Mouse (Mus musculus) forebrain, embryonic 10.5 days (tissue): ENCODE measurements at regions not wholly inside any gene's neighbourhood (a gene's known extent, or its start where the extent isn't known, plus 50 kb on each side); places are given as distances from the start of the nearest gene placed in this dataset.
A peak's percentile ranks its signal among the peaks of the same experiment; 100 is the strongest.

Experiments used
- DNase-seq: peaks from one replicate; pipeline ENCODE4 v3.0.0-alpha.2; 2017; ENCODE audit warnings: low spot score; ENCODE audit errors: extremely low spot score
- H3K27ac ChIP-seq: fragments of 300-500 bp; sonication (generic); 2 replicates; pipeline ENCODE4 v1.5.1; 2016; ENCODE audit warnings: mild to moderate bottlenecking
- H3K27me3 ChIP-seq: fragments of 300-500 bp; sonication (generic); 2 replicates; pipeline ENCODE4 v1.6.1; 2016; ENCODE audit warnings: mild to moderate bottlenecking; ENCODE audit not compliant: poor library complexity, severe bottlenecking
- H3K36me3 ChIP-seq: fragments of 300-500 bp; sonication (generic); replicated peaks from 2 replicates; pipeline ENCODE4 v1.6.1; 2016; ENCODE audit warnings: mild to moderate bottlenecking, moderate library complexity
- H3K4me1 ChIP-seq: fragments of 300-500 bp; sonication (generic); 2 replicates; pipeline ENCODE4 v1.6.1; 2016
- H3K4me3 ChIP-seq: fragments of 300-500 bp; sonication (generic); 2 replicates; pipeline ENCODE4 v1.5.1; 2016; ENCODE audit warnings: mild to moderate bottlenecking, moderate library complexity
- H3K9me3 ChIP-seq: fragments of 300-500 bp; sonication (generic); 2 replicates; pipeline ENCODE4 v1.6.1; 2016; ENCODE audit warnings: mild to moderate bottlenecking, moderate library complexity
- whole genome bisulfite sequencing: fragments of 180-500 bp; shearing (Covaris S2); methylation state at CpG from one replicate; pipeline ENCODE4 v1.1.7; 2016; 5-methylcytosine and 5-hydroxymethylcytosine counted together

DNA sequence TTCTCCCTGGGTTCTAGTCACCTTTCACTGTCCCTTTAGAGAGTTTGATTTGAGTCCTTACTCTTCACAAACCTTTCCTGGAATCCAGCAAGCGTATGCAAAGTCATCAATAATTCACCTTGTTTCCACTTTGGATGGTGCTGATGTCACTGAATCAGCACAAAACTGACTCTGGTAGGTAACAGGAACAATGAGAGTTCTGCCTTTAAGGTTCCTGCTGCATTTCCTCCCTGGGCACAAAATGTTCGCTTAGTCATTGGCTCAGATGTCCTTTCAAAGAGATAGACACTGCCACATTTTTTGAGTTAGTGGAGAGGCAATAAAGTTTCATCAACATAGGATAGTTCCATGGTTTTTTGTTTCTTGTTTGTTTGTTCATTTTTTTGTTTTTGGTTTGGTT is 664.4 kb upstream of the Tbl1xr1 start:
- Histone ChIP-seq H3K4me1 (no peaks in the 10 kb centered on the region), H3K4me3 (no peak overlapping the region), H3K27ac (no peak overlapping the region), H3K27me3 (no peaks in the 10 kb centered on the region), H3K9me3 (no peaks in the 10 kb centered on the region), H3K36me3 (no peaks in the 10 kb centered on the region)
- 90% methylated on average over 2 of the region's 2 CpGs for WGBS
- no peak for DNase-seq

DNA sequence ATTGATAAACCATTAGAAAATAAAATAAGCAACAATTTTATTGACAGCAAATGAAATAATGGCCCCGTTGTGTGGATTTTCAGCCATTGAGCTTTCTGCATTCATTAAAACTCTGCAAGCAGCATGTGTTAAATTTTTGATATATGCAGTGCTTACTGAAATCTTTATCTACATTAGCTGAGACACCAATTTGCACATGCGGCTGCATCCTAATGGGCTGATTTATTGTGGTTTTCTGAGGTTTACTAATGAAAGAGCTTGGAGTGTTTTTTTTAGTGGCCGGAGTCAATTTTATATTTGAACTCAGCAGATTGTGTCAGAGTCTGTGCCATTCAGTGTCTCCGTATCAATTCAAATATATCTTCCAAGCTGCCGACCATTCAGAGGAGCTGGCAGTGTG is 653.3 kb upstream of the Tbl1xr1 start:
- Histone ChIP-seq H3K27ac (no peak overlapping the region), H3K36me3 (no peaks in the 10 kb centered on the region), H3K27me3 (no peaks in the 10 kb centered on the region), H3K4me1 (peaks cover 10% of the 10 kb centered on the region), H3K9me3 (no peaks in the 10 kb centered on the region), H3K4me3 (no peak overlapping the region)
- no peak for DNase-seq
- WGBS: 92% methylated on average over 5 of the region's 5 CpGs

DNA sequence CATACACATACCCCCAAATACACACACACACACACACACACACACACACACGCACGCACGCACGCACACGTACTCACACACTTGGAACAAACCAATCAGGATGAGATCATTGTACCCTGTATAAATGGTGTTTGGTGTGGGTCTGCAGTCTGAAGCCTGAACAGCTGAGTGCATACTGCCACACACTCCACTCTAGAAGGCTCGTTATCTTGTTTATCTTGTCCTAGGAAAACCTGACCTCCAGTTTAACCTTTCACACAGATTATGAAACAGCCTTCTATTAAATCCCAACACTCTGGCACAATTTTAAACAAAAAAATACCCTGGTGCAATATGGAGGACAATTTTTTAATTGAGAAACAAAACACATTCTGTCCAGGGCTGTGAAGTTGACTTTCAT is 649.9 kb upstream of the Tbl1xr1 start:
- no peaks in the 10 kb centered on the region for H3K27me3 ChIP-seq
- H3K4me1 ChIP-seq: peaks cover 10% of the 10 kb centered on the region
- no peaks in the 10 kb centered on the region for H3K9me3 ChIP-seq
- 82% methylated on average over 6 of the region's 6 CpGs for WGBS
- H3K27ac ChIP-seq: no peak overlapping the region
- no peak for DNase-seq
- no peaks in the 10 kb centered on the region for H3K36me3 ChIP-seq
- H3K4me3 ChIP-seq: no peak overlapping the region

DNA sequence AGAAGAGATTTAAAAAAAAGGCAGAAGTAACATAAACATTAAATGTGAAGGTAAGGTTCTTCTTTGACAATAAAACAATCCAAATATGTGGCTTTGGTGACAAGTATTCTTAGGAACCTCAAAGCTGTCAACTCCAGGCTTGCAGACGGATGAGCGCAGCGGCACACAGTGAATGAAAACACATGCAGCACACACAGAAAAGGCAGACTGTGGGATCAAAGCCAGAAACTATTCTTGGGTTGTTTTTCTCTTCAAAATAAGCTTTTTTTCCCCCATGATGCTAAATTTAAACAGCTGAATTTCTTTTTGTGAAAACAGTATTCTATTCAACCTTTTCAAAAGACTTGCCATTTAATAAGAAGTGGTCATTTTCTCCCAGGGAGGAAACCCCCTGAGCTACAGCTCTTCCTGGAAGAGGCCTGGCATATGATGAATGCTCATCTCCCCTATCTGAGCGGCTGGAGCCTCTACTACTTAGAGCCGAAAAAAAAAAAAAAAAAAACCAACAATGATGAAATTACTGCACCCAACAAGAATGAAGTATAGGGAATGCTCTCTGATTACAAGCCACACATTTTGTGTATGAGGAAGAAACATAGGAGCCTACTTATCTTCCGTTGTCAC is 648.9 kb upstream of the Tbl1xr1 start:
- Histone ChIP-seq H3K4me3 (no peak overlapping the region), H3K4me1 (peaks cover 10% of the 10 kb centered on the region), H3K36me3 (no peaks in the 10 kb centered on the region), H3K9me3 (no peaks in the 10 kb centered on the region), H3K27ac (no peak overlapping the region), H3K27me3 (no peaks in the 10 kb centered on the region)
- WGBS: 71% methylated on average over 6 of the region's 6 CpGs
- DNase-seq: no peak

DNA sequence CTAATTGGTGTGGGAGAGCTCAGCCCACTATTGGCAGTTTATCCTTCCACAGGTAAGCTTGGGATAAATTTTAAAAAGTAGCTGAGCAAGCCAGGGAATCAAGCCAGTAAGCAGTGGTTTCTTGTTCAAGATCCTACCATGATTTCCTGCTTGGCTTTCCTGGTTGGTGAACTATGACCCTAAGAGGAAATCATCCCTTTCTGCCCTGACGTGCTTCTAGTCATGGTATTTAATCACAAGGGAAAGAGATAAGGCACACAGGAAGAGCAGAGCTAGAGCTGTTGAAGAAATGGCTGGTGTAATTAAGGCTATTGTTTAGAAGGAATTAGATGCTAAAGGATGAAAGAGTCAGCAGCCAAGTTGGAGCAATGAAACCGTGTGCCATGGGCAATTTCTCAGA is 648.3 kb upstream of the Tbl1xr1 start:
- H3K27ac ChIP-seq: no peak overlapping the region
- H3K4me3 ChIP-seq: no peak overlapping the region
- no peaks in the 10 kb centered on the region for H3K27me3 ChIP-seq
- H3K9me3 ChIP-seq: no peaks in the 10 kb centered on the region
- WGBS: 43% methylated on average over 2 of the region's 2 CpGs
- H3K36me3 ChIP-seq: no peaks in the 10 kb centered on the region
- no peak for DNase-seq
- peaks cover 10% of the 10 kb centered on the region for H3K4me1 ChIP-seq

DNA sequence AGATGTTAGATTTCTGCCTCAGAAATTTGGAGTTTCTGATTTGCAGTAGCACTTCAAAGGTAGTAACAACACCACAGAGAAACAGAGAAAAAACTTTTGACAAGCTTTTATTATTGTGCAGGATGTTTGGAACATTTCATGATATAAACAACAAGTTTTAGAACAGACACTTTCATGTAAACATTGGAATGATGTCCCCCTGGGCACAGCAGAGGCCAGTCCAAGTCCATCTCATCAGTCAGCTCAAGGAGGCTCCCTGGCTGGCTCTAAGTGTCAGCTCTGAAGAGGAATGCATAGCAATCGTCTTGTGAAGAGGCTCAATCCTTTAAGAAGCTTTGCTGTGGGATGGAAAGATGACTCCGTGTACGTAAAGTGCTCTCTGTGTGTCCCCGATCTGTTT is 612.2 kb upstream of the Tbl1xr1 start:
- Histone ChIP-seq H3K4me1 (no peaks in the 10 kb centered on the region), H3K4me3 (no peak overlapping the region), H3K27ac (no peak overlapping the region), H3K36me3 (no peaks in the 10 kb centered on the region), H3K9me3 (peaks cover 3% of the 10 kb centered on the region), H3K27me3 (no peaks in the 10 kb centered on the region)
- DNase-seq: no peak
- 58% methylated on average over 4 of the region's 4 CpGs for WGBS

DNA sequence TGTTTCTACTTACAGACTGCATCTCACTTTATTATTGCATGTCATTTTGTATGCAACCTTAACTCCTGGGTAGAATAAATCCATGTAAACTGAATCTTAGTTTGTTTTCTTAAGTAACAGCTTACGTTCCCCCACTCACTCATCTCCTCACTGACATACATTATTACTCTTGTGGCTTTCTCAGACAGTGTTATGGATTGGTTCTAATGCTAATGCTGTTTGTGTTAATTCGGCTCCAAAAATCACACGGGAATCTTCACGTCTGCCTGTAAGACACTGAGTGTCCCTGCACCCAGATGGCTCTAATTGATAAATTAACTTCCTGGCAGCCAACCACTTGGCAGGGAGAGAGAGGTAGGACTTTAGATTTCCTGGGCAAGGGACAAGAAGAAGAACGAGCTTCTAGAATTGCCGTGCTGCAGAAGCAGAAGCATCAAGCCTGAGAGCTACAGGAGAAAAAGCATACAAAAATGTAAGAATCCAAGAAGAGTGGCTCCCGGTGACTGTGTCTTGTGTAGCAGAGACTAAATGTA is 610.3 kb upstream of the Tbl1xr1 start:
- WGBS: 87% methylated on average over 7 of the region's 7 CpGs
- Histone ChIP-seq H3K36me3 (no peaks in the 10 kb centered on the region), H3K27ac (no peak overlapping the region), H3K27me3 (no peaks in the 10 kb centered on the region), H3K9me3 (no peaks in the 10 kb centered on the region; the same call in 1 of the 2 replicates), H3K4me1 (no peaks in the 10 kb centered on the region), H3K4me3 (no peak overlapping the region)
- no peak for DNase-seq

DNA sequence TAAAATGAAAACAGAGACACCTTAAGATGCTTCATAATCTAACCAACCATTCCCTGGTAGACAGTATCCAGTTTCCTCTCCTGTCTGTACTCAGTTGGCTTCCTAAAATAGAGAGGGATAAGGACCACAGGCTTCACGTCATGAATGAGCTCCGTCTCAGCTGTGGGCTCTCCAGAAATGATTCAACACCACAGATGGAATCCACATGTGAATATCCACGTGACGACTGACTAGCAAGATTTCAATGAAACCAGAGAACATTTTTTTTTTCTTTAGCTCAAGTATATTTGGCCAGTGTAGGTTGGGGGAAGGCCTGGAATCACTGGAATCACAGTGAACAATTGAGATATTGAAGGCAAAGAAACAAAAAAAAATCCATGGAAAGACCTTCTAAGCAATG is 599.1 kb upstream of the Tbl1xr1 start:
- H3K9me3 ChIP-seq: no peaks in the 10 kb centered on the region
- peaks cover 12% of the 10 kb centered on the region for H3K4me1 ChIP-seq
- H3K27me3 ChIP-seq: no peaks in the 10 kb centered on the region; the same call in 1 of the 2 replicates
- no peak for DNase-seq
- no peak overlapping the region for H3K4me3 ChIP-seq
- no peaks in the 10 kb centered on the region for H3K36me3 ChIP-seq
- WGBS: 84% methylated on average over 4 of the region's 4 CpGs
- no peak overlapping the region for H3K27ac ChIP-seq

DNA sequence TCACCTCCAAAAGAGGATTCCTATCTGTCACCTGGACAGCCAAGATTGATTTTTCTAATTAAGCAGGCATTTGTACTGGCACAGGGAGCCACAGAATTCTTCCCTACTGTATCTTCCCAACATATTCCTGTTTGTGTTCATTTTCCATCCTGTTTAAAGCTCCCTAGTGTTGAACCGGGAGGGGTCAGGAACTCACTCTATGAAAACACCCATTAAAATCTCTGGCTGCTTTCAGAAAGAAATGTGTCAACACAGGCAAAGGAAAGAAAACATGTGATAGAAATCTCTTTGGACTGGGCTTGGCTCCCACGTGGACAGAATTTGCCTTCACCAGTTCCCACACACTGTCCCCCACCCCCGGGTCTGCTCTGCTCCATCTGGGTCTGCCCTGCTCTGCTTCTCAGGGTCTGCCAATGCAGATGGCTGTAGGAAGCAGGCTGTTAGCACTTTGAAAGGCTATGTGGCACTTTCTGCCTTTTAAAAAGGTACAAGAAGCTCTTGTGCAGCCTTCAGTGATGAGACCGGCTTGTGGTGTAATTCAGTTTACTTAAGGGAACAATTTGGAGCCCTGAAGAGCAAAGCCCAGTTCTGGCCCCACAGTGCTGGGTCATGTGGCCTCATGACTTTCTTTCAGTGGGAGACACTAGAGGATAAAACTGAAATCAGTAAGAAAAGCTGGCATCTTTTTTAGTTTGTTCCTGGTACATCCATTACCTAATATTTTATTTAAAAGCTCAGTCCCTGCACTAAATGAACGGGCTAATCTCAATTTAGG is 597.2 kb upstream of the Tbl1xr1 start:
- no peaks in the 10 kb centered on the region for H3K9me3 ChIP-seq
- H3K4me1 ChIP-seq: peaks cover 12% of the 10 kb centered on the region
- H3K4me3 ChIP-seq: no peak overlapping the region
- no peaks in the 10 kb centered on the region; the same call in 1 of the 2 replicates for H3K27me3 ChIP-seq
- no peak for DNase-seq
- 38% methylated on average over 5 of the region's 5 CpGs for WGBS
- no peaks in the 10 kb centered on the region for H3K36me3 ChIP-seq
- H3K27ac ChIP-seq: peak overlapping the region; percentile 48; the same call in 1 of the 2 replicates

DNA sequence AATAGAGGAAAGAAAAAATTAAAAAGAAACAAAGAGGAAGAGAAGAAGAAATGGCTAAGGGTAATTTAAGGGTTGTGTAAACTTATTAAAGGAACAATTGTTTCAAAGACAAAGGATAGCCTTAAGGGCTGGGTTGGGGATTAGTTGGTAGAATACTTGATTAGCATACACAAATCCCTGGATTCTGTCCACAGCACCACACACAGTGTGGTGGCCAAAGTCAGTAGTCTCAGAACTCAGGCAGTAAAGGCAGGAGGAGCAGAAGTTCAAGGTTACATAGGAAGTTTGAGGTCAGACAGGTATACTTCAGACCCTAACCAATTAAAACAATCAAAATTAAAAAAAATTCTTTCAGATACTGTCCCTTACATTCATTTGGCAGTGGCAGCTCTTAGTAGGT is 596.6 kb upstream of the Tbl1xr1 start:
- H3K9me3 ChIP-seq: no peaks in the 10 kb centered on the region
- peaks cover 12% of the 10 kb centered on the region for H3K4me1 ChIP-seq
- no peak overlapping the region for H3K27ac ChIP-seq
- H3K27me3 ChIP-seq: no peaks in the 10 kb centered on the region; the same call in 1 of the 2 replicates
- no peak for DNase-seq
- H3K4me3 ChIP-seq: no peak overlapping the region
- H3K36me3 ChIP-seq: no peaks in the 10 kb centered on the region

DNA sequence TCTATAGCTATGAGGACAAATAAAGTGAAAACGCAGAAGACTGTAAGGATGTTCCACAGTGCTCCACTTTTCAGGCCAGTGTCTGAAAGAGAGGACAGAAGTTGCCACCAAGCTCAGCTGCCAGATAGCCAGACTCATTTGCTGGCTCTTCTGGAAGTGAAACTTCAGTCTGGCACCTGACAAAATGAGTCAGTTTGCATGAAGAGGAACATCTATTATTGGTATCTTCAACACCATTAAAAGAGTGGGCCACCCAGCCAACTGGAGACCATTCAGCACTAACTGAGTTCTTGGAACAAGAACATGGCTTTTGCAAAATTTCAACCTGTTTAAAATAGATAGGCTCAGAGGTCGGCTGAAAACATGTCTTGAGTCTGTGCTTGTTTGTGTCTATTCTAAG is 592.4 kb upstream of the Tbl1xr1 start:
- Histone ChIP-seq H3K27ac (no peak overlapping the region), H3K9me3 (no peaks in the 10 kb centered on the region), H3K4me3 (no peak overlapping the region), H3K4me1 (peaks cover 9% of the 10 kb centered on the region), H3K27me3 (no peaks in the 10 kb centered on the region), H3K36me3 (no peaks in the 10 kb centered on the region)
- no peak for DNase-seq
- 82% methylated on average over 2 of the region's 2 CpGs for WGBS

DNA sequence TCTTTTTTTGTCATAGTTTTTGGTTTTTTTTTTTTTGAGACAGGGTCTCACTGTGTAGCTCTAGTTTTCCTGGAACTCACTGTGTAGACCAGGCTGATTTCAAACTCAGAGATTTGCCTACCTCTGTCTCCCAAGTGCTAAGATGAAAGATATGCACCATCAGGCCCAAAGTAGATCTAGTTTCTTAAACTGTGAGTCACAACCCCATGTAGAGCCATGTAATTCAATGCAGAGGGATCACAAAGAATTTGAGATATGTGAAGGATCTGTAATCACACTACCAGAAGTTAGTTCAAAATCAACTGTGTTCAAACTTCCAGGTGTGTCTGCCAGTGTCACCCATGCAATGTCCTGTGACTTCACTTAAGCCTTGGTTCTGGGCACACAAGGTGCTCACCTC is 591.0 kb upstream of the Tbl1xr1 start:
- Histone ChIP-seq H3K36me3 (no peaks in the 10 kb centered on the region), H3K4me1 (no peaks in the 10 kb centered on the region), H3K4me3 (no peak overlapping the region), H3K27ac (no peak overlapping the region), H3K9me3 (no peaks in the 10 kb centered on the region), H3K27me3 (no peaks in the 10 kb centered on the region)
- no peak for DNase-seq

DNA sequence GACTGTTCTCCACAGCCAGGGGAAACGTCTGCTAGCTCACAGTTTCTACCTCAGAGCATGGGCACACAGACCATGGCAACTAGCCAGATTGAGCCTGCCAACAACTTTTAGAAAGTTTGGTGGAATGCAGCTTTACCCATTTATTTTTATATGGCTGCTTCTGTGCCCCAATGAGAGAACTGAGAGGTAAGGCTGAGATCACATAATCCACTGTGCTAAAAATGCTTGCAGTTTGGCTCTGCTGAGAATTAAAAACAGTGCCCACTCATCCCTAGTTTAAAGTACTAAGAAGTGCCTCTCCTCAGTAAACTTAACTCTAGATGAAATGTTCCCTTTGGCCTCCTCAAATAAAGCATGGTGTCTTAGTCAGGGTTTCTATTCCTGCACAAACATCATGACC is 586.9 kb upstream of the Tbl1xr1 start:
- DNase-seq: no peak
- H3K27me3 ChIP-seq: no peaks in the 10 kb centered on the region
- H3K4me3 ChIP-seq: no peak overlapping the region
- H3K4me1 ChIP-seq: peaks cover under 1% of the 10 kb centered on the region; the same call in 1 of the 2 replicates
- WGBS: 89% methylated on average over 1 of the region's 1 CpGs
- H3K36me3 ChIP-seq: no peaks in the 10 kb centered on the region
- H3K27ac ChIP-seq: no peak overlapping the region
- no peaks in the 10 kb centered on the region for H3K9me3 ChIP-seq
